8 mouse cellular contexts compared by ENCODE assay signal in the genomic region with DNA sequence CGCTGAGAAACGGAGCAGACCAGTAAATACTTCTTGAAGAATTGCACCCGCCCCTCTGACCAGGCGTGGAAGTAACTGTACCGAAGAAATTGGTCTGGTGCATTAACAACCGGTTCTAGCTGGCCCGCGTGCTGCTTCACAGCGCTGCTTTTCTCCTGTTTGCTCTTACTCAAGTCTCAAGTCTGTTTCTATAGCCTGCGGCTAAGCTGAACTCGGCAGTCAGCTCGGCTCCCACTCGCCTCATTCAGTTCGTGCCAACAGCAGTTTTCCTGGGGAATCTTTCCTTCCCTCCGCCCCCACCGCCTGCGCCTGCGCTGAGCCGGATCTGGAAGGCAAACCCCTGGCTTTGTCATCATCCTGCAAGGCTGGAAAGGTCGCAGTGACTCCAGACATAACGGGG. TPM values are rescaled to one million over a fixed set of nuclear protein-coding genes. Genes with fewer than 3 reads are reported as not detected.
DNase-seq lines count a peak whose midpoint lies in the region; ATAC-seq and TF ChIP-seq lines count a peak whose summit lies in the region.

No protein-coding gene starts in this region.

- H3K27me3 ChIP-seq in embryonic facial prominence, embryonic 10.5 days (replicated peaks; ENCODE audit: low read depth, poor library complexity, severe bottlenecking): peaks cover 24% of the 10 kb centered on the region
- no peaks in the 10 kb centered on the region for H3K27me3 ChIP-seq in intestine, embryonic 15.5 days (replicated peaks)
- 0 out of 2 replicates have a peak, but pooled peaks cover 3% of the 10 kb centered on the region for H3K27me3 ChIP-seq in midbrain, embryonic 13.5 days
- H3K27me3 ChIP-seq in stomach, postnatal 0 days (ENCODE audit: control insufficient read depth, insufficient read depth, low read length): no peaks in the 10 kb centered on the region

- TF ChIP-seq CTCF in stomach, postnatal 0 days (IDR thresholded peaks at IDR 0.05; ENCODE audit: low read depth): no peak

- H3K27ac ChIP-seq in embryonic facial prominence, embryonic 10.5 days (replicated peaks): peak overlapping the region; percentile 80
- H3K27ac ChIP-seq in intestine, embryonic 15.5 days: peak overlapping the region; percentile 32; the same call in 1 of the 2 replicates
- H3K27ac ChIP-seq in midbrain, embryonic 13.5 days: no peak overlapping the region
- no peak overlapping the region for H3K27ac ChIP-seq in stomach, postnatal 0 days (replicated peaks)

- no peak for TF ChIP-seq EP300 in stomach, postnatal 0 days (optimal IDR thresholded peaks at IDR 0.05)

- H3K4me1 ChIP-seq in embryonic facial prominence, embryonic 10.5 days: peaks cover 43% of the 10 kb centered on the region
- H3K4me1 ChIP-seq in intestine, embryonic 15.5 days (replicated peaks): peaks cover 2% of the 10 kb centered on the region; the same call in 1 of the 2 replicates
- H3K4me1 ChIP-seq in midbrain, embryonic 13.5 days (replicated peaks): peaks cover 49% of the 10 kb centered on the region
- no peaks in the 10 kb centered on the region for H3K4me1 ChIP-seq in stomach, postnatal 0 days (replicated peaks; ENCODE audit: control insufficient read depth, insufficient read depth)

- H3K9me3 ChIP-seq in embryonic facial prominence, embryonic 10.5 days: peaks cover 8% of the 10 kb centered on the region; the same call in 1 of the 2 replicates
- no peaks in the 10 kb centered on the region for H3K9me3 ChIP-seq in intestine, embryonic 15.5 days
- no peaks in the 10 kb centered on the region for H3K9me3 ChIP-seq in midbrain, embryonic 13.5 days
- H3K9me3 ChIP-seq in stomach, postnatal 0 days (ENCODE audit: control insufficient read depth, low read length): no peaks in the 10 kb centered on the region

- peak; percentile 70 for DNase-seq in R1 (ENCODE audit: low read depth, low spot score)
- peak; percentile 77 for DNase-seq in embryonic facial prominence, embryonic 10.5 days (ENCODE audit: low spot score)
- peak; percentile 28 to 44 for DNase-seq in gastrocnemius, postnatal 36 days
- DNase-seq in left cerebral cortex, postnatal 36 days (ENCODE audit: low spot score in 2 of 2): peak; percentile 73 to 75
- DNase-seq in stomach, postnatal 0 days (ENCODE audit: low spot score): peak; percentile 47
- DNase-seq in spleen, postnatal 10 days (ENCODE audit: low spot score in 2 of 2): no peak

- peak; percentile 62 for ATAC-seq in intestine, embryonic 15.5 days
- peak; percentile 57 for ATAC-seq in midbrain, embryonic 13.5 days
- peak; percentile 38; the same call in 1 of the 2 replicates for ATAC-seq in stomach, postnatal 0 days (ENCODE audit: low FRiP score, low TSS enrichment)

- peak overlapping the region; percentile 40 for H3K4me3 ChIP-seq in embryonic facial prominence, embryonic 10.5 days
- H3K4me3 ChIP-seq in intestine, embryonic 15.5 days (replicated peaks): peak overlapping the region; percentile 31
- 0 out of 2 replicates have a peak overlapping the region, but pooled peaks have one; percentile 4 for H3K4me3 ChIP-seq in midbrain, embryonic 13.5 days (replicated peaks)
- H3K4me3 ChIP-seq in stomach, postnatal 0 days (ENCODE audit: low read depth, low read length): peak overlapping the region; percentile 29

- H3K9ac ChIP-seq in intestine, embryonic 15.5 days: peak overlapping the region; percentile 31
- no peak overlapping the region for H3K9ac ChIP-seq in midbrain, embryonic 13.5 days (replicated peaks)
- H3K9ac ChIP-seq in stomach, postnatal 0 days (ENCODE audit: low read length): 0 out of 2 replicates have a peak overlapping the region, but pooled peaks have one; percentile 23

- H3K4me2 ChIP-seq in intestine, embryonic 15.5 days (replicated peaks): peak overlapping the region; percentile 59
- peak overlapping the region; percentile 34 for H3K4me2 ChIP-seq in midbrain, embryonic 13.5 days (replicated peaks)
- peak overlapping the region; percentile 58 for H3K4me2 ChIP-seq in stomach, postnatal 0 days (replicated peaks; ENCODE audit: low read depth)

- intact Hi-C loops in gastrocnemius, postnatal 36 days (cut with DNase I): no loop called here
- intact Hi-C loops in left cerebral cortex, postnatal 36 days (cut with DNase I): loop anchor here (5.0 kb wide), 1 partner anchor 85 kb away; no protein-coding TSS in a partner anchor

- no peaks in the 10 kb centered on the region for H3K36me3 ChIP-seq in embryonic facial prominence, embryonic 10.5 days (replicated peaks)
- H3K36me3 ChIP-seq in intestine, embryonic 15.5 days: no peaks in the 10 kb centered on the region
- no peaks in the 10 kb centered on the region for H3K36me3 ChIP-seq in midbrain, embryonic 13.5 days
- no peaks in the 10 kb centered on the region for H3K36me3 ChIP-seq in stomach, postnatal 0 days (ENCODE audit: control insufficient read depth, insufficient read depth, low read length)

- 21% methylated on average over 21 of the region's 21 CpGs for WGBS in embryonic facial prominence, embryonic 10.5 days
- WGBS in intestine, embryonic 15.5 days: 9% methylated on average over 21 of the region's 21 CpGs
- 19% methylated on average over 21 of the region's 21 CpGs for whole genome bisulfite sequencing in midbrain, embryonic 13.5 days
- 11% methylated on average over 21 of the region's 21 CpGs for WGBS in stomach, postnatal 0 days

RNA-seq across cellular contexts. Expression of gene Bcl9, which starts 14.3 kb away (rescaled TPM):
- polyA plus RNA-seq in embryonic facial prominence, embryonic 10.5 days (2016; fragmentation: Nextera tagmentation; extraction: Ambion mirVana): 60.9 and 73.5 TPM in 2 replicates
- total RNA-seq in gastrocnemius, postnatal 36 days (2021): 1 to 10 TPM; 2.4 to 3.6 TPM
- polyA plus RNA-seq in intestine, embryonic 15.5 days (2015; fragmentation: Nextera tagmentation; extraction: Ambion mirVana): 46.2 and 47.0 TPM in 2 replicates
- total RNA-seq in left cerebral cortex, postnatal 36 days (2021): 10 to 100 TPM; 42.2 to 53.0 TPM
- polyA plus RNA-seq in midbrain, embryonic 13.5 days (2015; fragmentation: Nextera tagmentation; extraction: Ambion mirVana): 98.7 and 111 TPM in 2 replicates
- 19.2 and 20.2 TPM in 2 replicates for polyA plus RNA-seq in stomach, postnatal 0 days (2015; fragmentation: Nextera tagmentation; extraction: Ambion mirVana)

Comparison
In these comparisons a context has a peak if more than half of its experiments do, and no peak if none do; other contexts are left out.
1. DNase-seq: peak in R1 (single experiment), embryonic facial prominence, embryonic 10.5 days (single experiment), gastrocnemius, postnatal 36 days (2 of 2), left cerebral cortex, postnatal 36 days (2 of 2) and stomach, postnatal 0 days (single experiment); none in spleen, postnatal 10 days (0 of 2).
2. H3K27ac ChIP-seq: peak in embryonic facial prominence, embryonic 10.5 days (single experiment) and intestine, embryonic 15.5 days (single experiment); none in midbrain, embryonic 13.5 days (single experiment) and stomach, postnatal 0 days (single experiment).
3. Peak in every context shown above with its lines, with median percentiles within 50 percentile points of each other: H3K4me3 ChIP-seq, ATAC-seq and H3K4me2 ChIP-seq.